Mouse (Mus musculus) heart, adult 11 months (tissue): ENCODE data around the gene Cfap74.

Source experiments
- DNase-seq: peaks from one replicate; pipeline ENCODE4 v3.0.0; 2022

Cfap74 gene

GRCm38 (mm10) chr4:155505067-155505466 lies 96.1 kb downstream of the Cfap74 start:
- peak; percentile 75 for DNase-seq

DNA sequence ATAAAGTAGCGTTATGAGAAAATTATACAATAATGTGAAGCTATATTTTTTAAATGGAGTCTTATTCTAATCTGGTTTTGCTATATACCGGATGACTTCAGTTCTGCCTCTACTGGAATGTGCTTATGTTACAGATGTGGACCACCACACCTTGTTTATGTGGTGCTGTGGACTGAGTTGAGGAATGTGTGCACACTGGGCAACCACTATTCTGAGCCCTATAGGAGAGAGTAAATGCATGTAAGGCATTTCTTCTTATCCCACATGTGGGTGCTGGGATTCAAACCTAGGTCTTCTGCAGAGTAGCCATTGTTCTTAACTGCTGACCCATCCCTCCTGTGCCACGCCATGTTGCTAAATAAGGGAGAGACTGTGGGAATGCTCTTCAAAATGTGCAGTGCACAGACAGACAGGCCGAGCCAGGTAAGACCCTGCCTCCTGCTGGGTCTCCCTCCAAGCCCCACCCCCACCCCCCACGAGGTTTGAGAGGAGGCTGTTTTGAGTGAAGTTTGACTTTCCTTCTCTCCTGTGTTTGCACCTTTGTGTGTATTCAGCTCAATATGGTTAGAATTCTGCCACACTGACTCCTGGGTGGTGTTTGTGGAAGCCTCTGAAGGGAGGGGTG lies 96.8 kb downstream of the Cfap74 start:
- DNase-seq, result peak; percentile 69

- no peak for DNase-seq
These were observed 99.6 kb downstream of the Cfap74 start for GRCm38 (mm10) chr4:155508614-155509013.

DNA sequence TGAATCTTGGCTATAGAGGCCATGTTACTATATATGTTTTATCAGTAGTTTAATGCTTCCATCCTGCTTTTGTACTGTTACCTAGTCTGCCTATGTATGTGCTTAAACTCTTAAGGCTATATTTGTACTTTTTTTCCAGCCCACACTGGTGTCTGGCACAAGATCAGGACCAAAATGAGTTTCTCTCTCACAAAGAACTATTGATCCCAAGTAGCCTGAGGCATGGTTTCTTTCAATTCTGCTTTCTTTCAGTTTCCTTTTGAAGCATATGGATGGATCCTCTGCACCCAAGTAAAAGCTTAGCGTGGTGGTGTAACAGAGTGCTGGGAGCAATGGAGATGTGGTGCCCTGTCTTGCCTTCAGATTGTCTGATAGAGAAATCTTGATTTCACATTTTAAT lies 102.0 kb downstream of the Cfap74 start:
- peak; percentile 39 for DNase-seq

GRCm38 (mm10) chr4:155514810-155515209 lies 105.8 kb downstream of the Cfap74 start:
- peak; percentile 51 for DNase-seq
